Mouse (Mus musculus) urinary bladder, adult 2 months (tissue): ENCODE measurements around the gene Fer. TPM values are rescaled to one million over a fixed set of nuclear protein-coding genes. Genes with fewer than 3 reads are reported as not detected.

Experiments used
- DNase-seq: peaks from one replicate; pipeline ENCODE4 v3.0.0; 2022; ENCODE audit warnings: low spot score
- polyA plus RNA-seq: library from polyadenylated mRNA; depleted of rRNA; stranded (reverse); fragments of >200 nt; gene quantifications from 2 replicates; pipeline ENCODE4 v1.2.3, GENCODE M21; 2012

Gene Fer
- polyA plus RNA-seq, 1 experiment: 12.9 TPM

GRCm38 (mm10) chr17:63978794-63979571, 116.1 kb downstream of the Fer start:
- no peak for DNase-seq

DNA sequence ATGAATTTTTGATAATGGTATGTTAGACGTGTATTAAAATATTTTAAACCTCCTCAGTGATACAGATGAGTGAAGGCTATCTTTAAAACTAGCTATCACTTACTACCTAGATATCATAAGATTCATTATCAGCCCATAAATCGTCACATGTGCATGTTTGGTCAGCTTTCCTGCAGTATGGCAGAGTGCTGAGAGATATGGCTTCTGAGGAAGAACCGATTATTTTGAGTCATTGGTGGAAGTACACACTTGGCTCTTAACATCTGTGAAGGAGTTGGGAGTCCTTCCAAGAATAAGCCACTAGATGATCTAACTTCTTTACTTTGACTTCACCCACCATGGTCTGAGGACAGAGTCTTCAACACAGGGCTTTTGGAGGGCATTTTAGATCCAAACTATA, 117.3 kb downstream of the Fer start:
- no peak for DNase-seq

DNA sequence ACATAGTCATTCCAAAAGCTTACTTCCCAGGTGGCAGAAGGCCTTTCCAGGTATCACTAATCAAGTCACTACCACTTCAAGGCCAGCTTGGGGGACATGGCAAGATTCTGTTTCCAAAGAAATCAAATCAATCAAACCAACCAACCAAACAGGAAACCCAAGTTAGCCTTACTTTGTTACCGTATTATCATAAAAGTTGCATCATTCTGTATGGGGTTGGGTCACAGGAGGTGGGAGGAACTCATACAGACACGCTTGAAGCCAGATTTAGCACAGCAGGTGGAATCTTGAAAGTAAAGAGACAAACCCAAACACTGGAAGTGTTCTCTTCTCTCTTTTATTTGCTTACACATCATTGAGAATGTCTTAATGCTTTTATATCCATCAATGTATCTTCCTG, 125.8 kb downstream of the Fer start:
- DNase-seq: no peak

DNA sequence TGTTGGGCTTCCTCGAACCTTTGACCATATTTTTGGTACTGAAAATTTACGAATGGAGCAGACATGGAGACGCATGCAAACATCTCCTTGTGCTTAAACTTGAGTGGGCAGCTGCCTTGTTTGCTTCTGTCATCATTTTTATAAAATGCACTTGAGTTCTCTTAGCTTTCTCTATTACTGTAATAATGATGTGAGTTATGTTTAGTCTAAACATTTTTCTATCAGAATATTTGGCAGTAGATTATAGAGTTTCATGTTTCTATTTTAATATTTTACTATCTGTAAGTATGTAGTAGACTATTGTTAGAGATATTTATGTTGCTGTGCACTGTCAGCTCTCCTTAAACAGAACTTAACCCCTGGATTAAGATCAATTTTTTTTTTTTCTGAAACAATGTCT, 128.3 kb downstream of the Fer start:
- no peak for DNase-seq

DNA sequence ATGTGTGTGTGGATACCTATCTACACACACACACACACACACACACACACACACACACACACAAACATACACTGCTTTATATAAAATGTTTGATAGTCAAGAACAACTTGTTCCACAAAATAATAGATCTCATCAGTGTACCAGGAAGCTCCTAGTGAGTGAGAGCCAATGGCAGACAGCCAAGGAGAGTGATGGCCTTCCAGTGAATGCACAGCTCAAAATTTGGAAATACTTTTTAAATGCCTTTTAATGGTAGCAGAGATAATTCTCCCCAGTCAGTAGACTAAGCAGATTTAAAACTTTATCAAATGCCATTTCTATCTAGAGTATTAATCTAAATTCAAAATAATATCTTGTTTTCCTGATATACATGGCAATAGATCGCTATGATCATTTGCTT, 133.1 kb downstream of the Fer start:
- no peak for DNase-seq

DNA sequence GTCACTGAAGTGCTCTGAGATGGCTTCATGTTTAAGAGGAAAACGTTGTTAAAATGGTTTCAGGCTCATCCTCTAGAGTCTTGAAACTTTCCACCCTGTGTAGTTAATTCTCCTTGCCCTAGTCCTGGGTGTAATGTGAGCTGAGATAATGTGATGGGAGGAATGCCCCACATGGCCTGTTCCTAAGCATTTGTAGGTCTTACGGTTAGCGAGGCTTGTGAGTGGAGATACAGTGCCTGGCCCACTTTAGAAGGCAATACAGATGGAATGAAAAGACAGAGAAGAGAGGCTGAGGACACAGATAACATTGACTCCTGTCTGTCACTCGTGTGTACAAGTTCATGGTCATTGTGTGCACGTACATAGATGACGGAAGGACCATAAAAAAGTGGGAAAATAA, 134.8 kb downstream of the Fer start:
- DNase-seq: no peak

GRCm38 (mm10) chr17:64003444-64003843, 140.6 kb downstream of the Fer start:
- peak; percentile 26 for DNase-seq

DNA sequence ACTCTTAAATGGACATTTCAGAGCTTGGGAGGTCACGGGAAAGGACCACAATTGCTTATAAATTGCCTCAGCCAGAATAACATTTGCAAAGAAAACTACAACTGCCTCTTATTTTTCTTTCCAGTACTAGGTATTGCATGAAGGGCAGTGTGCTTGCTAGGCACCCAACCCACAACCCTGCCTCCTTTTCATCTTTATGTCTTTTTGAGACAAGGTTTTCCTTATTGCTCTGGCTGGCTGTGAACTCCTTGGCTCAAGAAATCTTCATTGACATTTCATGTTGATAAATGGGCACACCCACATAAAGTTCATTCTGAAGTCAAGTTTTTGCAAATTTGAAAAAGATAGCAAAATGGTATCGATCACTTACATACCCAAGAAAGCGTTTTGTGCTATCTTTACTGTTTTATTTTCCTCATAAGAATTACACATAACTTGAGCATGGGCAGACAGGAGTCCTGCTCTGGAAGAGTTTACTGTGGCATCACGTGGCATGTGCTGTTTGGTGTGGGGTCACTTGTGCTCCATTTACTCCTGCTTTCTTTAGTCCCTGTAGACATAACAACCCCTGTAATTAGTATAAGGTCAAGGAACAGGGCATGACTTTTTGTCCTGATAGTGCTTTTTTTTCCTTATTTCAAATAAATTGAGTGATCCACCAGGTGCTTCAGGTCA, 142.8 kb downstream of the Fer start:
- no peak for DNase-seq

DNA sequence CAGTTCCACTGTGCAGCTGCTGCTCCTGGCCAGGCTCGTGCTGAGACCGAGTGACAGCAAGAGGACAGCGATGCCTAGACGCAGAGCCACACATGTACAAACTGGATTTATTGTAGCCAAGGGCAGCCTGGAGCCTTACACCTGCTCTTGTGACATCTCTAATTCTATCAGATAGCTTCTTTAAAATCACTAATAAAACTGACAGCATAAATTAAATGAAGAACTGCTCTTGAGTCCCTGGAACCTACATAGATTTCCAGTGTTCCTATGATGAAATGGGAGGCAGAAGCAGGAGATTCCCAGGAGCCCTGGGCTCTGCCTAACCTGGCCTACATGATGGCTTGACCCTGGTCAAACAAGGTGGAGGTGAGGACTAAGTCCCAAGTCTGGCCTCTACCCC, 153.7 kb downstream of the Fer start:
- no peak for DNase-seq

DNA sequence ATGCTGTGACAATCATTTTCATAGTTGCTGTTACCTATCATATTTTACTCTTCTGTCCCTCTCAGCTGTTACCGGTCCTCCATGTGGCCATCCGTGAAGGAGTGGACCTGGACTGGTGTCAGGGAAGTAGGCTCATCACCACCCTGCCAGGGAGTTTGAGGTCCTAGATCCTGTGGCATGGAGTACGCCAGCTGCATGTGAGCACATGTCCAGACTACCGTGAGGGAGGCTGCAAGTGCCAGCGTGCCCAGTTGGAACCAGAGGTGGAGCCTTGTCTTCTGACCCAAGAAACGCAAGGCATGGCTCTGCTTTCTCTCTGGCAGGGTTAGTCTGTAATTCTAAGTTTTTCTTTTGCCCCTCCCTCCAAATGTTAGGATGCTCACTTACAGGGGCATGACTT, 155.4 kb downstream of the Fer start:
- DNase-seq: no peak

- DNase-seq: no peak
Measured at GRCm38 (mm10) chr17:64018870-64019269, 156.0 kb downstream of the Fer start.

- no peak for DNase-seq
Measured at GRCm38 (mm10) chr17:64019646-64020045, 156.8 kb downstream of the Fer start.

- no peak for DNase-seq
Measured at GRCm38 (mm10) chr17:64026485-64026884, 163.6 kb downstream of the Fer start.

- DNase-seq: no peak
Measured at GRCm38 (mm10) chr17:64041771-64042170, 178.9 kb downstream of the Fer start.

GRCm38 (mm10) chr17:64045326-64045725, 182.5 kb downstream of the Fer start:
- DNase-seq: no peak

GRCm38 (mm10) chr17:64046557-64046956, 183.7 kb downstream of the Fer start:
- DNase-seq: no peak

DNA sequence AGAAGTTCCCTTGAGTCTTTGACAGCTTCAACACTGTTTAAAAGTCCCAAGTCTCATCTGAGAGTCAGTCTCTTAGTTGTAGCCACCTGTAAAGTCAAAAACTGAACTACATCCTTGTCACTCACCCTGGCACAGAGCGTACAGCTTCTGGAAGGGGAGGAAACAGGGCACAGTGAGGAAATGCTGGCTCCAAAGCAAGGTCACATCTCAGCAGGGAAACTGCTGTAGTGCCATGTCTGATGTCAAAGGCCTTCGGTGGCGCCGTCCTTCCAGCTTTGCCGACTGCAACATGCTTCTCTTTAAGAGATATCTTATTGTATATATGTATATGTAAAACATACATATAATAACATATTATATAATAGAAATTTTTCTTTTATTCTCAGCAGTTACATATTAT, 188.0 kb downstream of the Fer start:
- DNase-seq: no peak

GRCm38 (mm10) chr17:64053636-64054035, 190.8 kb downstream of the Fer start:
- no peak for DNase-seq

DNA sequence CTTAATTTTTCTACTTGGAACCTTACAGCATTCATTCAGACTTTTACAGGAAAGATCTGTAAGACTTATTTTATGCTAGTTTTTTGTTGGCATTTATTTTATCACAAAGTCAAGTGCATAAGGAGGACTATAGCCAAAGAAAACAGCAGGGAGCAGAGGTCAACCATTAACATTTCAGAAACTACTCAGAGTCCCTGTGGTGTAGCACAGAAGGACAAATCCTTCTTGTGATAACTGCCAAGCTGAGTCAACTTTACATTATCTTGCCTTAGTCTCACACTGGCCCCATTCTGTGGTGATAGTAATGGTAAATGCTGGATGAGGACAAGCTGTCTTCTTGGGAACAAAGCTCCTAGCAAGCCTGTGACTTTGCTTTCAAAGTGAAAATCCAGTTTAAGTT, 197.7 kb downstream of the Fer start:
- DNase-seq: no peak

- DNase-seq: no peak
Measured at GRCm38 (mm10) chr17:64065243-64065642, 202.4 kb downstream of the Fer start.

DNA sequence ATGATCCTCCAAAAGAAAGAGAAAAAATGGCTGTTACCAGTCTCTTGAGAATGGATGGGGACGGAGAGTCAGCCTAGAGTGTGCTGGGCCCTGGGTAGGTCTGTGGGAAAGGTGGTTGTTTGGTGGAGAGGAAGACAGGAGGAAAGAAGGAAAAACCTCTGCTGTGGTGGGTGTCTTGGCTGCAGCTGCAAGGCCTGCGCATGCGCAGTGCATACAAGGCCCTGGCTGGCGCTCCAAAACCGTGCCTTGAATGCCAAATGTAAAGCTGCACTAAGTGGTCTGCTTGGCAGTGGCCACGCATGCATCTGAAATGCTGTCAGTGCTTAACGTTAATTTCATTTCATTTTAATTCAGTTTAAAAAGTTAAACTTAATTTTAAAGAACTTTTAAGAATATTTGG, 214.5 kb downstream of the Fer start:
- DNase-seq: no peak

GRCm38 (mm10) chr17:64084751-64085150, 221.9 kb downstream of the Fer start:
- DNase-seq: no peak

GRCm38 (mm10) chr17:64085493-64085892, 222.6 kb downstream of the Fer start:
- no peak for DNase-seq
